Mouse (Mus musculus) large intestine, adult 2 months (tissue): ENCODE measurements around the gene Gm3604. TPM values are rescaled to one million over a fixed set of nuclear protein-coding genes. Genes with fewer than 3 reads are reported as not detected.
"Not testable (repeated sequence)": the region's sequence is repeated elsewhere in the genome, so short reads cannot be mapped to it uniquely, and the experiment has no call there.

Experiments
- DNase-seq: peaks from one replicate; pipeline ENCODE4 v3.0.0-alpha.2; 2012; ENCODE audit warnings: low read depth, low spot score
- WGBS: fragments of 180-500 bp; shearing (Covaris S2); methylation state at CpG from one replicate; pipeline ENCODE4 v1.1.7; 2018; 5-methylcytosine and 5-hydroxymethylcytosine counted together
- polyA plus RNA-seq: library from polyadenylated mRNA; depleted of rRNA; stranded (reverse); fragments of >200 nt; gene quantifications from 2 replicates; pipeline ENCODE4 v1.2.3, GENCODE M21; 2012; rRNA removed

The Gm3604 gene
- polyA plus RNA-seq = 0.07 and 0.18 TPM in 2 replicates

DNA sequence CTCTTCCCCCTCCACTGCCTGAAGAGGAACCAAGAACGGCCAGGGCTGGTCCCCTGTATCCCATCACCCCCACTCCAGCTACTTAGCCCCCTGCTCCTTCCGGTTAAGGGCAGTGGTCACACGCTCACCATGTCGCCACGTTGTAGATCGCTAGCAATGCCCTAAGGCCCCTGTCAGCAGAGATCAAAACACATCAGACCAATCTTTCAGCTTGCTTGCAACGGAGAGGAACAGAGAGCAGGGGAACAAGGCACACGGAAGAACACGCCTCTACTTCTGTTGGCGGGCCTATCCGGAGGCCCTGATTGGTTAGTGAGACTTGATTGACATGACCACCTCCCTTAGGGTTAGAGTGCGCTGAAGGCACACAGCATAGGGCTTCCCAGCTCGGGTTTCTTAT is at the start of gene Gm3604:
Gm3604 (minus strand) TSS at position 226 of the 400 bp plus-strand sequence.
- 6% methylated on average over 13 of the region's 13 CpGs for WGBS
- DNase-seq = peak; percentile 60

DNA sequence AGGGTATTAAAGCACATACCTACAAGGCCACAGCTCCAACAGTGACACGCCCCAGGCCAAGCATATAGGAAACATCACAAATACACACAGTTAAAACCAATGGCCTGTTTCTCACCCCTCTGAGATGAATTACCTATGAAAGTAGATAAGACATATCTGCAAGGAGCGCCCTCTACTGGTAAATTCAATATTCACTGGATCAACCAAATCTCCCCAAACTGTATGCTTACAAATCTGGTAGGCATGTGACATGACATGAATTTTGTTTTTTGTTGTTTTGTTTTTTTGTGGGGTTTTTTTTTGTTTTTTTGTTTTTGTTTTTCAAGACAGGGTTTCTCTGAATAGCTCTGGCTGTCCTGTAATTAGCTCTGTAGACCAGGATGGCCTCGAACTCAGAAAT is 16.2 kb upstream of the Gm3604 start:
- 67% methylated on average over 3 of the region's 3 CpGs for WGBS
- not testable (repeated sequence) for DNase-seq

DNA sequence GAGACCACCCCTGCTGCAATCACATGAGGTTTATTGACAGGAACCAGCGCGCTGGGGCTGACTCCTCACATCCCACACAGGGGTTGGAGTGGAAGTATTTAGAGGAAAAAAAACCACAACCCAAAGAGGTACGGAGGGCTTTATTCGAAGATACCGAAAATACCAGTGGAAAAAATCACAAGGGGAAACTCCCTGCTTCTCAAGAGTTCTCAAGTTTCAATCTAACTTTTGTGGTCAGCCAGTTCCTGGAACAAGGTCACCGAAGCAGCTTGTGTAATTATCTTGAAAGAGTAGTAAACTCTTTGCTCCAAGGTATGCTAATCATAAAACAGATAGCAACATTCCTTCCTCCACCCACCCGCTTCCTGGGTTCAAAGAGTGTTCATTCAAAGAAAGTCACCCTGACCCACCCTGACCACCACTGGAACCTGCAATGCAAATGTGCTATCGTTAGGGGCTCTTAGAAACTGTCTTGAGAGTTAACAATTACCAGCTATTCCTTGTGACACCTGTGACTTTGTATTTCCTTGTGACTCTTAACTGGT is 7.2 kb upstream of the Gm3604 start:
- DNase-seq = not testable (repeated sequence)
- WGBS = 86% methylated on average over 8 of the region's 8 CpGs

DNA sequence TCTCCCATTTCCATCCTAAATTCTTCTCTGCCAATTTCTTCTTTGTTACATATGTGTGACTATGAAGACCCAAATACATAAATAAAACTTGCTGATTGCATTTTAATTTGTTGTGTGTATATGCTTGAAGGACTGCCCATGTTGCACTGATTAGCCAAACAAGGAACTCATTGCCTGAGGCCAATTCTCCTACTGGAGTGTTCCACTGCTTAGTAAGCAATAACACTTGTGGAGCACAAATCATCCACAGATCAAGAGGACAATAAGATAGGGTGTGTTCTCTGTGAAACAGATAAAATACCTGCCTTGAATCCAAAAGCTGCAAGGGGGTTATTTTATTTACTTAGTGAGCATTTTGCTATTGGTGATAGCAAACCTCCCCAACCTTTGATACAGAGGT is 51.2 kb downstream of the Gm3604 start:
- DNase-seq = no peak

DNA sequence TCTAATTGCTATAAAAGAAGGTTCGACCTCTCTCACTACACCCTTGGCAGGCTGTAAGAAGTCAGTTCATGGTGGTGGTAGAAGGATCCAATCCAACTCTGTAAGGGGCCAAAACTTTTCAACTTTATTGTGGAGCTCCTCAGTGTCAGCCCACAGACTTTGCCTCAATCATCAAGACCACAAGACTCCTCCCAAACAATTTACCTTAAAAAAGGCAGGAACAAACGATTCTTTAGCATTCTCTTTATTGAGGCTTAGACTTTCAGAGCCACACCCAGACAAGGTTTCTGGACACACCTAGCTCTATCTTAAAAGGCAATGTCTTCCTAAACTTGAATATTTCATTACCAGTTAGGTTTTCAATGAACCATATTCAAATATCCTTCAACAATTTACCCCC is 51.6 kb downstream of the Gm3604 start:
- no peak for DNase-seq

More for the DNA sequence above, 51.6 kb downstream of the Gm3604 start:
- 59% methylated on average over 2 of the region's 2 CpGs for WGBS

Other genes starting within 250 kb of the Gm3604 start
- gene Gm49359, start 83.7 kb upstream of the Gm3604 start, polyA plus RNA-seq = 0.52 and 0.66 TPM in 2 replicates
- not detected in 2 replicates for gene Zfp935, start 175.3 kb upstream of the Gm3604 start, polyA plus RNA-seq
- 1.0 and 1.3 TPM in 2 replicates for gene Zfp934, start 188.0 kb upstream of the Gm3604 start, polyA plus RNA-seq
- 0.19 and 0.36 TPM in 2 replicates for gene 6720489N17Rik, start 241.0 kb upstream of the Gm3604 start, polyA plus RNA-seq